Mouse (Mus musculus) brain, adult 2 months (tissue): ENCODE measurements around the gene Coro1b.

Experiments used
- DNase-seq: peaks from one replicate; pipeline ENCODE4 v3.0.0; 2011; ENCODE audit warnings: low read depth, low spot score

Gene Coro1b

DNA sequence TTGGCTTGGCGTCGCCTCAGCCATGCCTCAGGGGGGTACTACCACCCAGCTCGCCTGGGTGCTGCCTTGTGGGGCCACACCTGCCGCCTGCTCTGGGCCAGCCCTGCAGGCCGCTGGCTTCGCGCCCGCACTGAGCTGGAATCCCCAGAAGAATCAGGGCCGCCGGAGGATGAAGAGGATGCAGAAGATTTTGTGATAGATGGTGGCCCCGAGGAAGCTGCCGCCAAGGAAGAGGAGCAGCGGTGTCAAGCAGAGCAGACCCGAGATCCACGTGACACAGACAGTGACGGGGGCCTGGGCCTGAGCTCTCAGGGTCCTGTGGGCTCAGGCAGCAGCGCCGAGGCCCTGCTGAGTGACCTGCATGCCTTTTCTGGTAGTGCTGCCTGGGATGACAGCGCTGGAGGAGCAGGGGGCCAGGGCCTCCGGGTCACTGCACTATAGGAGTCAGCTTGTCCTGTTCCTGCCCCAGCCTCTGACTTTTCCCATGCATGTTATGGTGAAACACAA, 7.7 kb downstream of the Coro1b start:
- DNase-seq: no peak

- no peak for DNase-seq
Measured at GRCm38 (mm10) chr19:4156771-4157170, 8.4 kb downstream of the Coro1b start.

DNA sequence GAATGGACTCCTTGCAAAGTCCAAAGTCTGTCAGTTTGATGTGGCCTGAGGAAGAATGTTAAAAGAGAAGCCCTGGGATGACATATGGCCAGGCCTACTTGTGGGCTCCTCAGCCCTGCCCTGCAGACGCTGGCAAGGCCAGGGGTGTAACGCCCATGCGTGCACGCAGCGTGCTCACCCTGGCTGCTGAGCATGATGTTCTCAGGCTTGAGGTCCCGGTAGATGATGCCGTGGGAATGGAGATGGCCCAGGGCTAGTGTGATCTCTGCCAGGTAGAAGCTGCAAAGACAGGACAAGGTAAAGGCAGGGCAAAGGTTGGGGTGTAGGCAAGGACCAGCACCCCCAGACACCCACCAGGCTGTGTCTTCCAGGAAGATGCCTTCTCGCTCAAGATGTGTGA, 10.6 kb downstream of the Coro1b start:
- no peak for DNase-seq

DNA sequence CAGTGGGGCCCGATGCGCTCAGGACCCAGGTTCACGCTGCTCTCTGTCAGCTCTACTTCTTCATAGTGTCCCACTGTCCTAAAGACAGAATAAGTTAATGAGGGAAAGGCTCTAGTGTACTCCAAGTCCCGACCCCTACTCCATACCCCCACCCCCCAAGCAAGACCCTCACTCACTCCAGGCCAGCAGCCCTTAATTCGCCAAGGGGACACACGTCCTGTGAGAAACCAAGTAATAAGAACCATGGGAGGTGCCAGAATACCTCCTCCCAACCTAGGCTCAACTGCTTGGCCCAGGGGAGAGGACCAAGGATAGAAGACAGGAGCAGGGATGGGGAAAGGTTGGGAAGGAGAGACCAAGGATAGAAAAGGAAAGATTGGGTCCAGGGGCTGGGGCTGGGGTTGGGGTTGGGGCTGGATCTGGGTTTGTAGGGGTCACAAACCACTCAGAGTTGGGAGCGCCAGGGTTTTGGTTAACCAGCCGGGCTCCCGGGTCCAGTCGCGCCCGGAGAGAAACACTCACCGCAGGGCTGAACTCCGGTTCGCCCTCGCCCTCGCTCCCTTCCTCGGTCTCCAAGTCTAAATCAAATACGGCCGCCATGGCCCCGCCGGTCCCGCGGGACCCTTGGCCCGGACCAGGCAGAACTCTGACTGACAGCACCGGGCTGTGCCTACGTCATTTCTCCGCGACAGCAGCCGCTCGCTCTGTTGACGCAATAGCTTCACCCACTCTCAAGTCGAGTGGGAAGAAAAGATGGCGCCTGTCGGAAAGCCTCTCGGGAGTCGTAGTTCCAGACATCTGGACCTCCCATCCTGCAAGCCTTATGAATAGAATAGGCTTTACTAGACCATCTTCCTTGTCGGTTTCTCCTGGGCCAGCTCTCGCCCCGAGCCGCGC, 14.5 kb downstream of the Coro1b start, which contains the start of gene Rps6kb2:
Gene Rps6kb2 (minus strand): TSS at position 709 of the 897 bp plus-strand sequence.
- DNase-seq: peak; percentile 99

- DNase-seq: no peak
Measured at GRCm38 (mm10) chr19:4163543-4163887, 15.1 kb downstream of the Coro1b start.

- DNase-seq: no peak
Measured at GRCm38 (mm10) chr19:4164100-4164499, 15.7 kb downstream of the Coro1b start.

- no peak for DNase-seq
Measured at GRCm38 (mm10) chr19:4164721-4165120, 16.3 kb downstream of the Coro1b start.

DNA sequence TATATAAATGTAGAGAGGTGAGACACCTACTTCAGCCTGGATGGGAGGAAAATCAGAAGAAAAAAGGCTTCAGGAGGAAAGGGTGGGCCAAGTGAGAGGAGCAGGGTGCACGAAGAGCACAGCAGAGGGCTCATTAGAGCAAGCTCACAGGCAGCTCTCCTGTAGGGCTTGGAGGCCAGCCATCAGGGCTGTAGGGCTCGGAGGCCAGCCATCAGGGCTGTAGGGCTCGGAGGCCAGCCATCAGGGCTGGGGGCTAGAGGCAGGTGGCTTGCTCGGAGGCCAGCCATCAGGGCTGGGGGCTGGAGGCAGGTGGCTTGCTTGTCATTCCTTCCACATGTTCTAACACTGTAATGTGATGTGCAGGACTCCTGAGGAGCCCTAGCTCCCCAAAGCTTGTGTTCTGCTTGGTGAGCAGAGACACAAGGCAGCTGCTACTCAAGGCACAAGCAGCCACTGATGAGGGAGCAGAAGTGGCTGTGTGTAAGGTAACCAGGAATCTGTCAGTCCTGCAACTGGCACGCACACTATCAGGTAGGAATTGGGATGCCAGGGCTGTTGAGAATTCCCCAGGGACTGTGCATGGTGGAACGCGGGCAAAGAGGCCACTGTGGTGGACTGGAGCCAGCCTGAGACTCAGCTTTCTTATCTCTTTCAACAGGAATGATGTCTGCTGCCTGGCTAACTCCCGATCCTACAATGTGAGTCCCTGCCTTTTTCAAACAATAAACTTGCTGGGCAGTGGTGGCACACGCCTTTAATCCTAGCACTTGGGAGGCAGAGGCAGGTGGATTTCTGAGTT, 18.5 kb downstream of the Coro1b start:
- DNase-seq: no peak

DNA sequence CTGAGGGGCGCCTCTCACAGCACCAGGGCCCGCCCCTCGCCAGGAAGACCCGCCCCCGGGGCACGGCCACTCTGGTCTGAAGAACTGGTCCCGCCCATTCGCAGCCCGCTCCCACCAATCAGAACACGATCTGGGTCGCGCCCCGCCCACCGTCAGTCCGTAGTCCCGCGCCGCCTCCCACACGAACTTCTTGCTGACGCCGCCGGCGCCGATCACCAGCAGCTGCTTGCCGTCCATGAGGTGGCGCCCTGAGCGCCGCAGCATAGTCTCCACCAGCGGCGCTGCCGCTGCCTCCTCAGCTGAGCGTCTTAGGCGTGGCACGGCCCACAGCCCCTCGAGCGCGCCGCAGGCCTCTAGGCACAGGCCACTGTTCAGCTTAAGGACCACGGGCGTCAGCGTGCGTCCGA, 21.0 kb downstream of the Coro1b start:
- DNase-seq: peak; percentile 99

DNA sequence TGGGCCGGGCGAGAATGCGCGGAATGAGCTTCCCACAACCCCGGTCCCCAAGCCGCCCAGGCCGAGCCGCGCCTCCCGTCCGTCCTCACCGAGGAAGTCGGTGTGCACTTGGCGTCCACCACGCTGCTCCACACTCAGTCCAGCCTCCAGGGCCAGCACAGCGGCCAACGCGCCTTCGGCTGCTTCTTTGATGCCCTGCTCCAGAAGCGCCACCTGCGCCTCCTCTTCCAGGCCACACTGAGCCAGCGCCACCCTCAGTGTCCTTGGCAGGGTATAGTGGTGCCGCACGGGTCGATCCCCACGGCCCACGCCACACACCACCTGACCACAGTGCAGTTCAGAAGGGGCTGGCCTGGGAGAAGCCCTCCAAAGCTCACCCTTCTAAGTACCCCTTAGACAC, 21.4 kb downstream of the Coro1b start:
- DNase-seq: peak; percentile 66

DNA sequence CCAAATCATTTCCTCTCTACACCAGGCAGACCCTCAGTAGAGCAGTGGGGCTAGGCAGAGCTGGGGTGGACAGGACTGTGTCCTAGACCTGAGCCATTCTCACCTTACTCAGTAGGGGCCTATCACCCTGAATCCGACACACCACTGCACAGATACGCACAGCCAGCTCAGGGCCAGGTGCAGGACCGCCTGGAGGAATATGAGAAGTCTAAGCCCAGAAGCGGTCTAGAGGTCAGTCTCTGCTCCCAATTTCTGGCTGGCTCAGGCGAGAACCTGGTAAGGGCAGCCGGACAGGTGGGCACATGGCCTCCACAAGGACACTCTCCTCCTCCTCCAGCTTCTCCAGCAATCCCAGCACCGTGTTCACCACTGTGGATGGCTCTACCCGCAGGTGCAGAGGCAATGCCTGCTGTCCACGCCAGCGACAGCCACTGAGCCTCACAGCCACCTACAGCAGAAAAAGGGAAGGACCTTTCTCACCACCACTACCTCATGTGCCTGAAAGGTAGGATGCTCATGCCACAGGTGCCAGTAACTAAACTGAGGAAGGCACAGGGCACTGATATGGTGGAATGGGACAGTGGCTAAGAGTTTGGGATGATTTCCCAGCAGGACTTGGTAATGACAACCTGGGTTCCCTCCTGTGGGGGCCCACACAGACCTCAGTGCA, 22.4 kb downstream of the Coro1b start:
- no peak for DNase-seq

DNA sequence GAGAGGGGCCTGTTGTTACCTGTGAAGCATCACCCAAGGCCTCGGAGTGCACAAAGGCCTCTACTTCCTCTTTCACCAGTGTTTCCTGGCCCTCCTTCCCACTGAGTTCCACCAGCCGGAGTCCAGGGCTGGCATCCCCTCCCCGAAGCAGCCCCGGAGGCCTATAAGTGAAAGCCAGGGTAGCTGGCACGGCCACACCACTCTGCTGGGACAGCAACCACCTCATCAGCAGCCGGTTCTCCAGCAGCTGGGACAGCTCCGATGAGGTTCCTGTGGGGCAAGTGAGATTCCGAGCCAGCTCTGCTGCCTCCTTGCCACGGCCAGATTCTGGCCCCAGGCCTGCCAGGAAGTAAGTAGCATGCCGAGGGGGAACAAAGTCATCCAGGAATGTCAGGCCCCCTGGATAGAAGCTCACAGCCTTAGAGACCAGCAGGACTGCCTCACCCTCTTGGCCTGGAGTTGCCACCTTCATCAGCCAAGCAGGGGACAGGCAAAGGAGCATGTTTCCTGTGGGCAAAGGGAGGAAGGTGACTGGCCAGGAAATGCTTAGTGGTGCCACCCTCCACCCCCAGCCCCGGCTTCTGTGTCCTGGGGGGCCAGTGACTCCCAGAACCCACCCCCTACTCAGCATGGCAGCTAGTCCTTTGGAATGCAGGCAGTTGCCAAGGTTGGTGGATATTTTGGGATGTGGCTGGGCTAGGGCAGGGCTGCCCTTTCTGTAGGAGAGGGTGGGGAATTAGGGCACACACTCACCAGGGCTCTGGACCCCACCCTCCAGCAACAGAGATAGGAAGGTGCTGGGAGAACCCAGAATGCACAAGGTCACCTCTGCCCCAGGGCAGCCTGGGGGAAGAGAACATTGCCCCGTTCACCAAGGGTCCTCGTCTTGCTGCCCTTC, 23.2 kb downstream of the Coro1b start:
- no peak for DNase-seq

DNA sequence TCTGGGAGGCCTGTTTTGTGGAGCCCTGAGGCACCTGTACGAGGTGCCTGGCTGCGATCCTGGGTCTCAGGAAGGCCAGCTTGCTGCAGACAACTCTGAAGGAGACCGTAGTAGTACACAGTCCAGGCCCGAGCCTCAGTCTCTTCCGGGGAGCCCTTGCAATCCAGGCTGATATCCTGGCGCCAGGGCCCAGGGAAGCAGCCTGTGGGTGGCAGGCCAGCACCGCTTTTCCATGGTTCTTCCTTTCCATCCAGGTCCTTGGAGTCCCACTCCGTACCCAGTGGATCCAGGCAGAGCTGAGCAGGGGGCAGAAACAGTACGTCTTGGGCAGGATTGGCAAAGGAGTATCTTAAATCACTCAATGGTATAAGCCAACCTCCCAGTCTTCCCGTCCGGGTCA, 24.5 kb downstream of the Coro1b start:
- no peak for DNase-seq

GRCm38 (mm10) chr19:4175368-4175947, 27.0 kb downstream of the Coro1b start, which contains the start of gene Carns1:
Gene Carns1 (minus strand): TSS chr19:4175479.
- DNase-seq: peak; percentile 71

DNA sequence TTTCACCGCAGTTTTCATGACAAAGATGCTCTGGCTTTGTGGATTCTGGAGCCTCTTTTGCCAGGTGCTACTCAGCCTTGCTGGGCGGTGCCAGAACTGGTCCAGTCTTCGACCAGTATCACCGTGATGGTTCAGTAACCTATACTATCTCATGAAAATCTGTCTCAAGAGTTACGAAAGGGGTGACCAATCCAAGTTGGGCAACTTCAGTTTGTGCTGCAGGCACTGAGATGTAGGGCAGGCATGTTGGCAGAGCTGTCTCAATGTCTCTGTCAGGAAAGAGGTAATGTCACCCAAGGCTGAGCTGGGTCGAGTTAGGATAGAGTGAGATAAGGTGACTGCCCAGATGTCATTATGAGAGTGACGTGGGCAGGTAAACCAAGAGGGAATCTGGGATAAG, 32.0 kb downstream of the Coro1b start:
- DNase-seq: no peak

DNA sequence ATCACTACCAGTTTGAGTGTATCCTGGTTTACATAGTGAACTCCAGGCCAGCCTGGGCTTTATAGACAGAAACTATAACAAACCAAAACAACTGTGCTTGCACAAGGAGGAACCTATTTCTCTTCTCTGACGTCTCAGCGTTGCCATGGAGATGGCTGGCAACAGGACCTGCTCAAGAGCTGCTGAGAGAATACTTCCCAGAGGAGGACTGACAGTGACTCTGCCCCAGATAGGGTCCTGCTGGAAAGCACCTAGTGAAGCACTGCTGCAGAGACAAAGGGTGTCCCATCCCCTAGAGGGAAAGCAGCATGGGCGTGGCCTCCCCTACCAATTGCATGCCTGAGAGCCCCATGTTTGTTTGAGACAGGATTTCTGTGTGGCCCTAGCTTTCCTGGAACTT, 33.5 kb downstream of the Coro1b start:
- peak; percentile 91 for DNase-seq

GRCm38 (mm10) chr19:4183689-4184088, 35.3 kb downstream of the Coro1b start:
- peak; percentile 80 for DNase-seq

DNA sequence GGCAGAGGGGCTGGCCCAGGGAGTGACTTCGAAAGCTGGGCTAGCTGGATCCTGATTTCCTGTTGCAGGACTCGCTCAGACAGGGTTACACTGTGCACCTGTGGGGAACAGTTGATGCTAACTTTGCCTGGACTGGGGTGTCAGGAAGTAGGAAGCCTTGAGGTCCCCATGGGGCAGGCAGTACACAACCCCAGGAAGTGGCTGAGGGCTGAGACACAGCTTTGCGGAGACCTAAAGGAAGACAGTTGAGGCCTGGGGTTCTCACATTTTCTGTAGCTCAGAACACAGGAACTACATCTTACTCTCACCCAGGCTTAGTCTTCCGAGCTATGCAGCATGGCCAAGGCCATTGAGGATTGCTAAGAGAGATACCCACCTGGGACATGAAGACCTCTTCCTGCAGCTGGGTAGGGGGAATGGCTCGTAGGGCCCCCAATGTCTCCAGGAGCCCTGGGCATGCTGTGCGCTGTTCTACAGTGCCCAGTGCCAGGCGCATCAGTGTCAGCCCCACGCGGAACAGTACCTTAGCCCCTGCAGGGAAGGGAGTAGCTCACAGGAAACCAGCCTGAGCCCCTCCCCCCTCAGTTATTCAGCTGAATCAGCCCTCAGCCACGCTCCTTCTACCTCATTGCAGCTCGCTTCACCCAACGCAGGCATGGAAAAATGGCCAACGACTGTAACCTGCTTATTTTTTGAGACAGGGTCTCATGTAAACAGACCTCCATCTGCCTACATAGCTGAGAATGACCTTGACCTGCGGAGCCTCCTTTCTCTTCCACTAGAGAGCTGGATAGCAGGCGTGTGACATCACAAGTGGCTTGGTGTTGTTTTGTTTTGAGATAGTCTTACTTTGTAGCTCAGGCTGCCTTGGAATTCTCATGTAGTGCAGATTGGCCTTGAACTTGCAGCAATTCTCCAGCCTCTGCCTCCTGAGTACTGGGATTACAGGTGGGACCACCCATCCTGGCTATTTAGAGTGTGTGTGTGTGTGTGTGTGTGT, 36.9 kb downstream of the Coro1b start:
- DNase-seq: no peak

- peak; percentile 40 for DNase-seq
Measured at GRCm38 (mm10) chr19:4187303-4187702, 38.9 kb downstream of the Coro1b start.
